Mouse (Mus musculus) gastrocnemius, postnatal 10 days (tissue): ENCODE measurements around the gene Nol7. TPM values are rescaled to one million over a fixed set of nuclear protein-coding genes. Genes with fewer than 3 reads are reported as not detected.
A peak's percentile ranks its signal among the peaks of the same experiment; 100 is the strongest.

Source experiments
- DNase-seq: peaks from one replicate; pipeline ENCODE4 v3.0.0; 2021; ENCODE audit warnings: mixed read lengths
- long read RNA-seq, 2 experiments: library from polyadenylated mRNA; stranded (forward); transcript quantifications; one replicate each; pipeline ENCODE4 v2.0.0; 2021
- total RNA-seq, 2 experiments: library from RNA; stranded (reverse); gene quantifications; 2 replicates each; pipeline ENCODE4 v1.2.3; 2021

The Nol7 gene
- total RNA-seq = 100 to 1,000 TPM; 149 to 160 TPM
- long read RNA-seq, experiment 1, transcript Nol7-201 (8 exons, 1,800 nt) = major isoform, 77 of 115 reads
- long read RNA-seq, experiment 1, partial matches to known transcripts = 37 of 115 reads
- long read RNA-seq, experiment 1, other reads (novel, unspliced or antisense) = 1 of 115 reads
- long read RNA-seq, experiment 2, transcript Nol7-201 (8 exons, 1,800 nt) = major isoform, 87 of 117 reads
- long read RNA-seq, experiment 2, partial matches to known transcripts = 29 of 117 reads
- long read RNA-seq, experiment 2, other reads (novel, unspliced or antisense) = 1 of 117 reads

DNA sequence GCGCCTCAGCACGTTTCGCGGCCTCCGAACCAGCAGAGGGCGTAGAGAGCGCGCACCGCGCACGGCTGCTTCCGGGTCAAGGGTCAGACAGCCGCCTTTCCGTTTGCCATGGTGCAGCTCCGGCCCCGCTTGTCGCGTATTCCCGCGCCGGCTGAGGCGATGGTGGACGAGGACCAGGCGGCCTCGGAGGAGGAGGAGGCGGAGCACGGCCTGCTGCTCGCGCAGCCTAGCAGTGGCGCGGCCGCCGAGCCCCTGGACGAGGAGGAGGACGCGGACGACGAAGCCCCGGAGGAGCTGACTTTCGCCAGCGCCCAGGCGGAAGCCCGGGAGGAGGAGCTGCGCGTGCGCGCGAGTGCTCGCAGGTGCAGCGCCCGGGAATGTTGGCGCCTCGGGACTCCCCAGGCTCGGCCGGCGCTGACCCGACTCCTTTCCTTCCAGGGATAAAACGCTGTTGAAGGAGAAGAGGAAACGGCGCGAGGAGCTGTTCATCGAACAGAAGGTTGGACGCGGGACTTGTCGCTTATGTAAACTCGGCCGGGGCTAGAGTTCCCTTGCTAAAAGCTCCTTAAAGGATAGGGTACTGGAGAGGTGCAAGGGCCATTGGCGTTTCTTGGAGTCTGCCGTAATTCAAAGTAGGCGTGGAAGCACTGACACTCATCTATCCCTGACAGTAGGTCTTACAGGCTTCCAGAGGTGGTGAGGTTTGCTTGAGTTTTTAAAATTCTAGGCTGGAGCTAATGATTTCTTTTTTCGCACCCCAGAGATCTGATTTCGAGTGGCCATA is at the start of gene Nol7:
Nol7 (plus strand) TSS at position 94 of the 784 bp plus-strand sequence.
- peak; percentile 99 for DNase-seq

DNA sequence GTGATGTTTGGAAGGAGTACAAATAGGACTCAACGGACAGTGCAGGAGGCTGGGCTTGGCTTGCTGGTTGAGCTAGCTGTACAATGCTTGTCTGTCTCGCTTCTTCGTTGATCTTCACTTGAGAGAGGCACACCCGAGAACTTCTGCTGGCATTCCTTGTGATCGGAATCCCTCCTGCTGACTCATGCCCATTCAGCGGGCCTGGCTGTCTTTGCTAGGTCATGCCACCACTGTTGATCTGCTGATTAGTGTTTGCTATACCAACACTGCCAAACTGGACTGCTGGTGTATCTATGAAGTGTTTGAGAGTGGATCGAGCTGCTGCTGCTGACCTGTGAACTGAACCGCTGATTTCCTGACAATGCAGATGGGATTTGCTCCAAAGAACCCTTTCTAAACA is 48.8 kb upstream of the Nol7 start:
- DNase-seq = no peak

DNA sequence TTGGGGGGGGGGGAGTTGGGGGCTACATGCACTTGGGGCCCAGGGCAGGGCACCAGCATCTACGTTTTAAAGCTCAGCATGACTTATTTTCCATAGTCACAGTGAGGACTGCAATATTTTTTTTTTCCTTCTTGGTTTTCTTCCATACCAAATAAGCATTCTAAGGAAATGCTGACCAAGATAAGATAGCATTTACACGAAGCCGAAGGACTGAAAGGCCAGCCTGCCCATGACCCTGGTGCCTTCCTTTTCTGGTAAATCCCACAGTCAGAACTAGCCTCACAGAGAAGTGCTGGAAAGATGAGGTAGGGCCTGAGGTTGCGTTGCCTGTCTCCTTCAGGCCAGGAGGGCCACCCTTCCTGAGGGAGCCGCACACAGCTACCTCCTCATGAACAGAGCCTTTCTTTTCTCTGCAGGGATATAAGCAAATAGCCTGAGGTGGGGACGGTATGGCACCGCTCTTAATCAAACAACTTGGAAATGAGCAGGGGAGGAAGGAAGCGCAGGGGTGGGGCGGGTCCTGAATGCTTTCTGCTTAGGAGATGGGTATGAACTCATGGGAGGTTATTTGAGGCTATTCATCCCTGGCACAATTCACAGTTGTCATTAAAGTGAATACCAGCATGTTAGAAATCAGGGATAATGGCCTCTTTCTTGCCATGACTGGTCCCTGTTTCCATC is 47.6 kb upstream of the Nol7 start:
- no peak for DNase-seq

DNA sequence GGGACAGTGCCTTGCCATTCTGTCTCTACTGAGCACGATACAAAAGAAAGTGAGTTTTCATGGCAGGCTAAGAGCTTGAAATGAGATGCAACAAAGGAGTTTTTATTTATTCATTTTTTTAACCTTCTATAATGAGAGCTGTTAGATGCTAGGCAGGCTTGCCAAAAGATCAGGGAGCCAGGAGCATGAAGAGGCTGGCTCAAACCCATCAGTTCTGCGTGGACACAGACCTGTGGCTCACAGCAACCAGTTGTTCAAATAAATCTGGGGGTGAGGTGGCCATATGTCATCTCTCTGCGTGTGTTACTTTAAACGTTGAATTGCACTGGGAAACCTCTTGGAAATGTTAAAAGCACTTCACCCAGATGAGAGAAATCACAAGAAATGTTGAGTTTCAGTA is 44.8 kb upstream of the Nol7 start:
- DNase-seq = no peak

DNA sequence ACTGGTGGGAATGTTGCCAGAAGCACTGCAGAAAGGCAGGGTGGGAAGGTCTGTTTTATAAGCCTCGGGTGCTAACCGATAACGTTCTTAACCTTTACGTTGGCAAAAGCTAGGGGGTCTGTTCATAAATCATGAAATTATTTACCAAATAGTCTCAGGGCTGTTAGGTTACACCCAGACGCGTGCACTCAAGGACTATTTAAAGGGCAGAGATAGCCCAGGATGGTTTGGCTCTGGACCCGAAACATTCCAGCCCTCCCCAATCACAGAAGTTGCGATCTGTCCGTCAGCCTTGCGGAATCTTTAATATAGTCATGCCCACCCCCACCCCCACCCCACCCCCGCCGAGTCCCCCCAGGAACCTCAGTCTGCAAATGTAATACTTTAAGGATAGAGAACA is 43.8 kb upstream of the Nol7 start:
- no peak for DNase-seq

DNA sequence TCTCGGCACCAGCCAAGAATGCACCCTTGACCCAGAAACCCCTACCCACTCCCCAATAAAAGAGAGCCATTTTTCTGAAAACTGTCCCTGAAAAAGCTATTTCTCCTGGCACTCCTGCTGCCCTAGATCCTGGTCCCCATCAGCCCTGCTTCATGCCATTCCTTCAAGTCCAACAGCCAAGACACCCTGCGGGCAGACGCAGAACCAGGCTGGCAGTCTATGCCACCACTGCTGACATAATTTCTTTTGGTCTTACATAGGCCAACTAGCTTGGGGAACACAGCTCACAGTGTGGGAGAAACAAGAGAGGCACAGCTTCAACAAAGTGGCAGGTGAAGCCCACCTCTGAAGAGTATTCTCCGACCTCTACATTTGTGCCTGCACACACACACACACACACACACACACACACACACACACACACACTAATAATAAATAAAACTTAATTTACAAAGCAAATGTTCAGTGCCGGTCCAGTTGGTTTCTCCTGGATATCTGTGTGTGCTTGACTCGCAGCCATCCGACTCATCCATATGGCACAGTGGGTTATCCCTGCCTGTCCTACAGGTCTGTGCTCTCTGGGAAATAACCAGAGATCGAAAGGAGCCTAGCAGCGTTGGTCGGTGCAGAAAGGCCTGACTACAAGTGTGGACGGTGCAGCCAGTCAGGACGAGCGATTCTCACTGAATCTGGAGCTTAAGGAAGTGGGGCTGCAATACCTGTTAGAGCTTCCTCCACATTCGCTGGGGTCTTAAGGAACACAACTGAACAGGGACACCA is 41.7 kb upstream of the Nol7 start:
- DNase-seq = no peak

DNA sequence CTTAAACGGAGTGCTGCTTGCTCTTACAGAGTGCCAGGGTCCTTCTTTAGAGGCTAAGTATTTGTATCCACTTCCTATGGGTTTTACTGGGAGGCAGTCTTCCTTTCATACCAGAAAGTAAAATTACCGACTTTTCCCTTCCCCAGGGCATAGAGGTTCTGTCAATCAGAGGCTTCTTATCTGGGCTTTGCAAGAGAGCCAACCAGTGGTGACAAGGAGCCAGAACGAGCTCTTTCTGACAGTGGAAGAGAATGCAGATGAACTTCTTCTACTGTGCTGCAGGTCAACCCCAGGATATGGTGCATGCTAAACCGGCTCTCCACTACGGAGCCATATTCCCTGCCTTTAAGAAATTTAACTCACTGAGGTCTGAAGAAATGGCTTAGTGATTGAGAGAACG is 37.7 kb upstream of the Nol7 start:
- DNase-seq = no peak

DNA sequence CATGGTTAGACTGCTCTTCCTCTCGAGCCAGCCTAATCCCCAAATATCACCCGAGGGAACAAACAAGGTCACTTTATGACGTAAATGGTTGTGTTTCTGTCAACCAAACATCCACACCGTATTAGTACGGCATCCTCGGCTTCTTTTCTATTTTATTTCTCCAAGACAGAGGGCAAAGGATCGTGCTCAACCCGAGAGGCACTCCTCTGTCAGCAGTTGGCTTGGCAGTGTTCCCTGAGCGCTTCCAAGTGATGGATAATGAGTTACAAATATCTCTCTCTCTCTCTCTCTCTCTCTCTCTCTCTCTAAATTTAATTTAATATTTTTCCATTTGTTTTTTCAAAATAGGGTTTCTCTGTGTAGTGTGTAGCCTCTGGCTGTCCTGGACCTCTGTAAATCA is 35.8 kb upstream of the Nol7 start:
- no peak for DNase-seq

DNA sequence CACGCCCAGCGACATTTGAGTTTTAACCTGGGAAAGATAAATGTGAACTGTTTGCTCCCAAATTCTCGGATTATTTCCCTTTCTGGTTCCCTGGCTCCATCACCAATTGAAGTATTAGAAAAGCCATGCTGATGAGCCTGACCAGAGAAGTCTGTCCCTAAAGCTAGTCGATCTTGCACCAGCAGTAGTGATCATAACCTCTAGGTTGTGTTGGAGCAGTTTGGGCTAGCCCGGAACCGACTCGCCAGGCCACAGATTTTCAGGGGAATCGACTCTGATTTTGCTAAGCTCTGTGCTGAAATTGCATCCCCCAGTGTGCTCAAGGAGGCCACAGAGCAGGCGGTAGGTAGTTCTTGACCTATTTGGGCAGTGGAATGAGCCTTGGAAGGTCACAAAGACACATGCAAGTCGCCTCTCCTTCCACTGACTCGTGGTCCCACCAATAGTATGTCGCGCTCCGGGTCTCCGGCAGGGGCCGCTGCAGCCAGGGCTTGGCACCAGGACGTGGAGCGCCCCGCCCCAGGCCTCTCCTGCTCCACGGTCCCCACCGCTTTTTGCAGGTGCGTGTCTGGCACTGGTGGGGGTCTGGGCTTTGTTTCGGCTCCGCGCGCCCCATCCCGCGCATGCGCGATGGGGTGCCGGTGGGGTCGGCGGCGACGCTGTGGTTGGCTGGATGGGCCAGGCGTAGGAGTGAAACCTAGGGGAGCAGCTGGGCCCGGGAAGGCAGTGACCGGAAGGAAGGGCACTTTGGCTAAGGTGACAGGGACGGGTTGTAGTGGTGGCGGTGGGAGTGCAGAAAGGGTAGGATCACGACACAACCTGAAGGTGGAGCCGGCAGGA is 33.0 kb upstream of the Nol7 start, which contains the start of gene Sirt5:
Sirt5 (plus strand) TSS at position 512 of the 840 bp plus-strand sequence.
- DNase-seq = peak; percentile 89

DNA sequence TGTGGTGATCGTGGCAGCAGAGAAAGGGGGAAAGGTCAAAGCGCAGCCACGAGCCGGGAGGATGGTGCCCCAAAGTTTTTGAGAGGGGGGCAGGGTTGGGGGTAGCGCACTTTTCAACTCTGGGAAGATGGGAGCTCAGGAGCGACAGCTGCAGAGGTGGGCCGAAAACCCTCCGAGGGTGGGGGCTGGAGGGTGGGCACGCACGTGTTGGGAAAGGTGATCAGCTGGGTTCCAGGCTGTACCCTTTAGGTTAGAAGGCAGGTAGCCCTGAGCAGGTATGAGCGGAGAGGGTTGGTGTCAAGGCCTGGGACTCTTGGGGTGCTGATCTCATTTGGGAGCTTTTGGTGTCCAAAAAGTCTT is 32.4 kb upstream of the Nol7 start:
- no peak for DNase-seq

DNA sequence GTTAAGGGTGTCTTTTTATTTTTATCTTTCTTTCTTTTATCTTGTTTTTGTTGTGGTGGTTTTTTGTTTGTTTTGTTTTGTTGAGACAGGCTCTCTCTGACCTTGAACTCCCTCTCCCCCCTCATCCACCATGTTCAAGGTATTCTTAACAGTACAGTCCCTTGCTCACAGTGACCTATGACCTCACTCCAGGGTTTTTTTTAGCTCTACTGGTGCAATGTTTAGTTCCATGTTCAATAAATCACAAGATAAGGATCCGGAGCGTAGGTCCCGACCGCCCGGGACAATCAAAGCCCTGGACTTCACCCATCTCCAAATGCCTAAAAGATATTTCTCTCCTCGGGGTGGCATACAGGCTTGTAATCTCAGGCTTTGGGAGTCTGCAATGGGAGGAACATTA is 28.1 kb upstream of the Nol7 start:
- DNase-seq = no peak

DNA sequence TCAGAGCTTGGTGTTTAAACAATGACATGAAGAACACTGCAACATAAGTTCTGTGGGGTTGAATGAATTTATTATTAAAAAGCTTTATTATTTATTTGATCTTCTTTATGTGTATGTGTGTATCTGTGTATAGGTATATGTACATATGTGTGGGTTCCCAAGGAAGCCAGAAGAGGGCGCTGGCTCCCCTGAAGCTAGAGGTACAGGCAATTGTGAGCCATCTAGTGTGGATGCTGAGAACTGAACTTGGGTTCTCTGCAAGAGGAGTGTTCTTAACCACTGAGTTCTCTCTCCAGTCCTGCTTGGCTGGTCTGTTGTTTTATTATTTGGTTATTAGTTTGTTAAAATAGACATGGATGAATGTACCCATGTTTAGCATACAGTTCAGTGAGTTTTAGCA is 25.3 kb upstream of the Nol7 start:
- no peak for DNase-seq

DNA sequence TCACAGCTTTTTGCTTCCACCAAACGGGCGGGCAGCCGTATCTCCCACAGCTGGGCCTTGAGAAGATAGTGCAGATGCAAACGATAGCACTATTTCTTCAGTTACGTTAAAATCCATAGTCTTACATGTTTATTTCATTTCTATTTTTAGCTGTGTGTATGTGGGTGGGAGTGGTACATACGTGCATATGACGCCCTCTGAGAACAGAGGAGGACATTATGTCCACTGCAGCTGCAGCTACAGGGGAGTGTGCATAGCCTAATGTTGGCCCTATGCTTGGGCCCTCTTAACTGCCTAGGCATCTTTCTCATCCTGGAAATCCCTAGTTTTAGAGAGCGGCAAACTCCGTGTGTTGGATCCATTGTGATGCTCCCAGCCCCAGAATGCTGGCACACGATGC is 24.0 kb upstream of the Nol7 start:
- no peak for DNase-seq

DNA sequence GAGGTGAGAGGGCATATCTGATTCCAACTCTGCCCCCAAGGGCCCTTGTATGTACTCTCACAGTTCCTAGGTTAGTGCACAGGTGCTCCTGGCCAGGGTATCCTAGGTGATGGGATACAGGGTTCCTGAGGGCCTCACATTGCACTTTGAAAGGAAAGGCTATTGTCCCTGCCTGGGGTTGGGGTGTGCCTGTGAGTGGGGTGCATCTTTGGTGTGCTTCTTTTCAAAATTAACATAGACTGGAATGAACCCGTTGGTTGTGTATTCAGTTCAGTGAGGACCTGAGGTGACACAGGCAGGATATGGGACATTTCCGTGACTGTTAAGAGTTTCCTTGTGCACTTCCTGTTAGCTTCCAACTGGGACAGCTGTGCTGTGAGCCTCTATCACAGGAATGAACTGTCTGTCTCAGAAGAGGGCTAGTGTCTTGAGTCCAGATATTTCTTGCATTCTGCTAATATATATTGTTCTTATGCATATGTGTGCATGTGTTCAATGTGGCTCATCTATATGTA is 23.2 kb upstream of the Nol7 start:
- DNase-seq = no peak

DNA sequence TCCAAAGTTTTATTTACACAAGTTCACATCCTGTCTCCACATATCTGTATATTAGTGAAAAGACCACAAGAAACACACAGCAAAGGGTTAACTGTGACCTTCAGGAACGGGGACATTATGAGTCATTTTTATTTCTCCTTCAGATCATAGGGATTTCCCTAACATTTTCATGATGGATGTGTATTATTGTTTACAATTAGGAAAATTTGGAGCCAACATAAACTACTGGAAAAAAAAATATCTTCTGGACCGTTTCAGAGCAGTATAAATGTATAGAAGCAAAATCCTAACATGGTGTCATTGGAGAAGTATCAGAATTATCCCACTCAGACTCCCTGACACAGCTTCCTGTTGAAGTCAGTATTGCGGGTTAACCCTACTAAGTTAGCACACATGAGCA is 18.2 kb upstream of the Nol7 start:
- DNase-seq = no peak

DNA sequence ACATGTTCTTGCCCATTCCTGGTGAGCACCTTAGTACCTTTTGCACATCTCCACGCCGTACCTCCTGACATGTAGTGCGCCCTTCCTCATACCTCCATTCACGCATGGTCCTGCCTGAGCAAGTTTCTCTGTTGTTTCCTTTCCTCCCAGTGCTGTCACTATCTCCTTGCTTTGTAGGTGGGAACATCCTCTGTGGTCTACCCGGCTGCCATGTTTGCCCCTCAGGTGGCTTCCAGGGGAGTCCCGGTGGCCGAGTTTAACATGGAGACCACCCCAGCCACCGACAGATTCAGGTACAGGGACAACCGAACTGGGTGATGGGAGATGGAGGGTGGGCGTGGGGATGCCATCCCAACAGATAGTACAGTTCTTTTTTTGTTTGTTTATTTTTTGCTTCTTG is 12.9 kb upstream of the Nol7 start:
- DNase-seq = no peak

DNA sequence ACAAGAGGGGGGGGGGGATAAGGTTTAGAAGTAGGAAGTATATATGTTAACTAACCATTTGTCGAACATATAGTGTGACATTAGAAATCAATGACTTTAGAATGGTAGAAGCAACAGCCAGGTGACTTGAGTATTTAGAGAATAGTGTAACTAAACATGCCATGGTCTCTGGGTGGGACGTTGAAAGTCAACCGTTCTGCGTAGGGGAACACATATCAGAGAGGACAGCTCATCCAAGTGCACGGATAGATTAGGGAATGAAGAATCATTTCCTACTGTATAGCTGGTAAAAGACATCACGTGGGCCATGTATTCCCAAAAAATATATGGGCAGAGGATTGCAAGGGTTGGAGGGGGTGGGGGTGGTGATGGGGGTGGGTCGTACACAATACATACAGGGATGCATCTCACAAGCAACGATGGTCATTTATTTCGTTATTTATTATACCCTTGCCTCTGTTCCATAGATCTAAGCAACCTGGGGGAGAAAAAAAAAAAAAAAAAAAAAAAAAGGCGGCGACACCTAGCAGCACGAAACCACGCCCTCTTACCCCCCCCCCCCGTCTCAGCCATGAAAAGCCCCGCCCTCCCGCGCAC is 392 bp upstream of the Nol7 start:
- DNase-seq = no peak

DNA sequence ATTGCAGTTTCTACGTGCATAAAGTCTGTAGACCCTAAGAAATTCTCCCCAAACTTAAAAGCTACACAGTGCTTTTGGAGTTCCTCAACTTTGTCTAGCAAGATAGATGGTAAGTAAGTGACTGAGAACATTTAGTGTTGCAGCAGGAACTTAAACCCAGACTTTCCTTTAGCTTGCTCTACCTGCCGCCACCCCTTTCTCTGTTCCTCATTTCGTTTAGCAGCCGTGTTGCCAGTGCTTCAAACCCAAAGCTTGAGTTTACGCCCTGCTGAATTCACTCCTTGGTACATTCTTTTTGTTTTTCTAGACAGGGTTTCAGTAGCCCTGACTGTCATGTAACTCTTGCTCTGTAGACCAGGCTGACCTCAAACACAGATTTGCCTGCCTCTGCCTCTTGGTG is 1.4 kb downstream of the Nol7 start:
- DNase-seq = no peak

DNA sequence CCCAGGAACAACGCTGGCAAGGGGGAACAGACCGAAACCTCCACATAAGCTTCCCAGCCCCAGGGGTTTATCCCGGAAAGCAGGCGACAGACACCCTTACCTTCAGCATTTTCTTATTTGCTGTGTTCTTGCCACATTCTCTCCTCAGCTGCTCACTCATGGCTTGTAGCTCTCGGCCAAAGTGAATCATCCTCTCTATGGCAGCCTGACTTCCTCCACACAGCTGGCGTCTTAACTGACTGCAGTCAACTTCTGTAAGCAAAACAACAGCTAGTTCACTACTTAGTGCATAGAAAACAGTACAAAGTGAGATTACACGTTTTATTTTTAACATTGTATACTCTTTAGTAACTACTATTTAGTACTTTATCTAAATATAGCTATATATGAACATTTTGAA is 14.1 kb downstream of the Nol7 start:
- no peak for DNase-seq

DNA sequence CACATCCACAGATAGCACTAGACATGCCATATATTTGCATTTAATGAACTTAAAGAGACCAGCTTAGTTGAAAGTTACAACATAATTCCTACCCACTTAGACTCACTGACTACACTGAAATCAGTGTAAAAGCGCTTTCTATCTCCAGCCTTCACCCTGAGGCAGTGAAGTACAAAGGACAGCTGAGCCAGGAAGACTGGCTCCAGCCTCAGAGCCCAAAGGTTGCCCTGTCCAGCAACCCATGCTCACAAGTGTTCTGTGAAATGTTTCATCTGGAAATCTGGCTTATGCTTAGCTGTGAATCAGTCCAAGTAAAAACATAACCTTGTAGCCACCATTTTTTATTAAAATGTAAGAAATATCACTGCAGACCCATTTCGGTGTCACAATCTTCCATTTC is 15.4 kb downstream of the Nol7 start:
- DNase-seq = no peak

DNA sequence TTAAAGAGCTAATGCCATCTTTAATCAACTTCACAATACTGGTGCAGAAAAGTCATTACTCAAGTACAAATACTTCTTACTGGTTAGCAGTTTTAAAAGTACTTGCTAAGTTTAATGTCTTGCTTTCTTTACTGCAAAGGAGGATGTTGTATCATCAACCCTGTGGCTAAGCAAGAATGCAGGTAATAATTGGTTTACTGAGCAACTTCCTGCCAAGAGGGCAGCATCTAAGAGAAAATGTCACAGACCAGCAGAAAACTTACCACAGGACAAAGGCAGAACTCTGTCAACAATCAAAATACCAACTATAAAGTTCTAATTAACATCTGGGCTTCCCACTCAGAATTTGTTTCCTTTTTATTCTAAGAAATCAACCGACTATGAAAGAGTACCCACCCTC is 17.1 kb downstream of the Nol7 start:
- no peak for DNase-seq
